Mouse (Mus musculus) adrenal gland, postnatal 10 days (tissue): ENCODE data around the gene Adap1. TPM values are rescaled to one million over a fixed set of nuclear protein-coding genes. Genes with fewer than 3 reads are reported as not detected.
A peak's percentile ranks its signal among the peaks of the same experiment; 100 is the strongest.
"Not testable (repeated sequence)": the region's sequence is repeated elsewhere in the genome, so short reads cannot be mapped to it uniquely, and the experiment has no call there.

Source experiments
- DNase-seq: peaks from one replicate; pipeline ENCODE4 v3.0.0; 2021; ENCODE audit warnings: mixed read lengths
- total RNA-seq, 2 experiments: library from RNA; stranded (reverse); gene quantifications; 2 replicates each; pipeline ENCODE4 v1.2.3; 2021

Gene Adap1
- total RNA-seq, 2 experiments from 2014 or later: 5.9 to 7.5 TPM

GRCm38 (mm10) chr5:139351134-139351533 is 25.7 kb upstream of the Adap1 start, which contains the start of gene Cox19:
Cox19 (minus strand) TSS chr5:139351418.
- no peak for DNase-seq

GRCm38 (mm10) chr5:139349713-139350112 is 24.3 kb upstream of the Adap1 start:
- no peak for DNase-seq

GRCm38 (mm10) chr5:139347225-139347624 is 21.8 kb upstream of the Adap1 start:
- no peak for DNase-seq

GRCm38 (mm10) chr5:139345364-139345714 is 19.9 kb upstream of the Adap1 start:
- DNase-seq: no peak

- peak; percentile 99 for DNase-seq
These were observed 19.4 kb upstream of the Adap1 start for GRCm38 (mm10) chr5:139344687-139345363.

GRCm38 (mm10) chr5:139344021-139344686 is 18.7 kb upstream of the Adap1 start:
- peak; percentile 88 for DNase-seq

GRCm38 (mm10) chr5:139338891-139339290 is 13.5 kb upstream of the Adap1 start:
- no peak for DNase-seq

- DNase-seq: no peak
These were observed 13.0 kb upstream of the Adap1 start for GRCm38 (mm10) chr5:139338403-139338802.

GRCm38 (mm10) chr5:139337826-139338370 is 12.5 kb upstream of the Adap1 start:
- DNase-seq: no peak

GRCm38 (mm10) chr5:139335634-139336033 is 10.2 kb upstream of the Adap1 start:
- no peak for DNase-seq

GRCm38 (mm10) chr5:139334394-139334793 is 9.0 kb upstream of the Adap1 start:
- not testable (repeated sequence) for DNase-seq

GRCm38 (mm10) chr5:139333301-139334013 is 8.0 kb upstream of the Adap1 start:
- DNase-seq: peak; percentile 45

GRCm38 (mm10) chr5:139332590-139333272 is 7.3 kb upstream of the Adap1 start:
- no peak for DNase-seq

GRCm38 (mm10) chr5:139331742-139332141 is 6.3 kb upstream of the Adap1 start:
- DNase-seq: peak; percentile 92

GRCm38 (mm10) chr5:139330766-139331165 is 5.3 kb upstream of the Adap1 start:
- no peak for DNase-seq

- no peak for DNase-seq
These were observed 2.2 kb upstream of the Adap1 start for GRCm38 (mm10) chr5:139327634-139328020.

GRCm38 (mm10) chr5:139326986-139327633 is 1.7 kb upstream of the Adap1 start:
- DNase-seq: no peak

GRCm38 (mm10) chr5:139326111-139326696 is 782 bp upstream of the Adap1 start:
- DNase-seq: no peak

- DNase-seq: no peak
These were observed 579 bp downstream of the Adap1 start for GRCm38 (mm10) chr5:139324691-139325394.

GRCm38 (mm10) chr5:139324045-139324491 is 1.4 kb downstream of the Adap1 start:
- DNase-seq: no peak
